Mouse (Mus musculus): Measurements from ENCODE around the gene Poln.

DNA sequence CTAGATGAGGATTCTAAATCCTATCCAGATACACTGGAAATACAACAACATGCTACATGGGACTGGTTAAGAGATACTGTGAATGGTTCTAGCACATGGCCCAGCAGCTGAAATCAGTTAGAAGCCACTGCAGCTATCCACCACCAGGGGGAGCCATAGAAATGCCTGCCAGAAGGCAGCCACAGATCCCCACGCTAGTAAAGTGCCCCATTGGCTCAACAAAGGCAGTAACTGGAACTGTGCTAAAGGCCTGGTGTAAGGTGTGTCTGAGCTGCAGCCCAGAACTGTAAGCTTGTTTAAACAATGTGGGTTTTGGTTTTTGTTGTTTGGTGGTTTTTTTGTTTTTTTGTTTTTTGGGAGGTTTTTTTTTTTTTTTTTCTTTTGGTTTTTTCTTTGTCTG, 41.0 kb upstream of the Poln start:
- no peak for TF ChIP-seq CEBPB (IDR thresholded peaks at IDR 0.05; ENCODE audit: low read depth)
- peak; percentile 78 for TF ChIP-seq CTCF (IDR thresholded peaks at IDR 0.05; ENCODE audit: control insufficient read depth, insufficient read depth, insufficient read length)
- TF ChIP-seq USF1 (IDR thresholded peaks at IDR 0.05; ENCODE audit: low read depth) = no peak
- peak; percentile 54 for TF ChIP-seq MAX (IDR thresholded peaks at IDR 0.05)
- TF ChIP-seq MYOD1 (IDR thresholded peaks at IDR 0.05; ENCODE audit: control insufficient read depth, insufficient read length, low read depth) = no peak
- no peak for TF ChIP-seq MYOG (IDR thresholded peaks at IDR 0.05; ENCODE audit: control insufficient read depth, extremely low read depth, insufficient read length)
- no peak for TF ChIP-seq FOSL1 (IDR thresholded peaks at IDR 0.05; ENCODE audit: insufficient read depth, low read length, poor library complexity, severe bottlenecking)
